Mouse (Mus musculus) heart, adult 18-20 months (tissue): ENCODE results near the gene Stat5b. TPM values are rescaled to one million over a fixed set of nuclear protein-coding genes. Genes with fewer than 3 reads are reported as not detected.

ENCODE experiments used
- DNase-seq, 2 experiments: peaks; one replicate each; pipeline ENCODE4 v3.0.0; 2021 to 2022; ENCODE audit warnings: mixed read lengths in 1 of 2
- total RNA-seq, 2 experiments: library from RNA; stranded (reverse); gene quantifications; 2 replicates each; pipeline ENCODE4 v1.2.3; 2021

Stat5b gene
- total RNA-seq, 2 experiments from 2014 or later, result 55.0 to 60.1 TPM

- no peak for DNase-seq
Observed at GRCm38 (mm10) chr11:100870256-100870967, 19.9 kb upstream of the Stat5b start.

GRCm38 (mm10) chr11:100865618-100866017 lies 15.1 kb upstream of the Stat5b start:
- DNase-seq, result no peak

- no peak for DNase-seq
Observed at GRCm38 (mm10) chr11:100863141-100863540, 12.6 kb upstream of the Stat5b start.

- no peak for DNase-seq
Observed at GRCm38 (mm10) chr11:100861836-100862235, 11.3 kb upstream of the Stat5b start.

- no peak for DNase-seq
Observed at GRCm38 (mm10) chr11:100861335-100861734, 10.8 kb upstream of the Stat5b start.

- peak; percentile 90 to 95 for DNase-seq
Observed at GRCm38 (mm10) chr11:100860198-100861048, 9.9 kb upstream of the Stat5b start.

- DNase-seq, result no peak
Observed at GRCm38 (mm10) chr11:100859579-100860075, 9.1 kb upstream of the Stat5b start.

- peak; percentile 85 to 92 for DNase-seq
Observed at GRCm38 (mm10) chr11:100858935-100859578, 8.5 kb upstream of the Stat5b start, which contains the start of gene Stat5a. Gene Stat5a, plus strand, starts transcription at chr11:100859351.

GRCm38 (mm10) chr11:100857960-100858359 lies 7.4 kb upstream of the Stat5b start:
- no peak for DNase-seq

GRCm38 (mm10) chr11:100855178-100855577 lies 4.7 kb upstream of the Stat5b start:
- no peak for DNase-seq

GRCm38 (mm10) chr11:100854268-100854667 lies 3.7 kb upstream of the Stat5b start:
- DNase-seq, result no peak

- no peak for DNase-seq
Observed at GRCm38 (mm10) chr11:100853018-100853417, 2.5 kb upstream of the Stat5b start.

- no peak for DNase-seq
Observed at GRCm38 (mm10) chr11:100852088-100852487, 1.6 kb upstream of the Stat5b start.

- DNase-seq, result peak; percentile 80 to 83
Observed at GRCm38 (mm10) chr11:100850778-100851528, 429 bp upstream of the Stat5b start.

GRCm38 (mm10) chr11:100849456-100850037 lies 977 bp downstream of the Stat5b start:
- DNase-seq, result no peak

GRCm38 (mm10) chr11:100848789-100849379 lies 1.6 kb downstream of the Stat5b start:
- no peak for DNase-seq

GRCm38 (mm10) chr11:100848080-100848479 lies 2.4 kb downstream of the Stat5b start:
- DNase-seq, result no peak

GRCm38 (mm10) chr11:100847572-100847971 lies 3.0 kb downstream of the Stat5b start:
- DNase-seq, result no peak

GRCm38 (mm10) chr11:100845793-100846192 lies 4.7 kb downstream of the Stat5b start:
- DNase-seq, result peak in 1 of 2 experiments; percentile 42

GRCm38 (mm10) chr11:100844121-100844520 lies 6.4 kb downstream of the Stat5b start:
- DNase-seq, result no peak
